Mouse (Mus musculus): ENCODE data around the gene Ptn. TPM values are rescaled to one million over a fixed set of nuclear protein-coding genes. Genes with fewer than 3 reads are reported as not detected.

The Ptn gene
- 120 and 128 TPM in 2 replicates for polyA plus RNA-seq (2015; fragmentation: Nextera tagmentation; extraction: Ambion mirVana)

GRCm38 (mm10) chr6:36809747-36810285, at the start of gene Ptn:
Gene Ptn (minus strand): TSS chr6:36810220.
- WGBS: 3% methylated on average over 15 of the region's 15 CpGs
- peak within 1 kb of the TSS; percentile 13; the same call in 1 of the 2 replicates for H3K9ac ChIP-seq (ENCODE audit: low read depth, low read length)
- H3K4me1 ChIP-seq (replicated peaks; ENCODE audit: control insufficient read depth, insufficient read depth, low read length): no peaks in the 10 kb centered on the region
- H3K4me3 ChIP-seq (ENCODE audit: low read depth, low read length): peak within 1 kb of the TSS; percentile 41
- no peaks in the 10 kb centered on the region for H3K9me3 ChIP-seq (ENCODE audit: control insufficient read depth)
- TF ChIP-seq CTCF (IDR thresholded peaks at IDR 0.05; ENCODE audit: low read depth): no peak
- no peak for ATAC-seq
- 0 out of 2 replicates have a peak, but pooled peaks cover 4% of the 10 kb centered on the region for H3K27me3 ChIP-seq (replicated peaks; ENCODE audit: control insufficient read depth, insufficient read depth, low read length)
- no peak within 1 kb of the TSS for H3K27ac ChIP-seq (ENCODE audit: low read depth, low read length)
- no peaks in the 10 kb centered on the region for H3K36me3 ChIP-seq (ENCODE audit: control insufficient read depth, insufficient read depth)
- H3K4me2 ChIP-seq (replicated peaks; ENCODE audit: low read depth): peak within 1 kb of the TSS; percentile 63

- Histone ChIP-seq H3K27ac (ENCODE audit: low read depth, low read length) (no peak overlapping the region), H3K4me2 (replicated peaks; ENCODE audit: low read depth) (no peak overlapping the region), H3K4me3 (ENCODE audit: low read depth, low read length) (no peak overlapping the region), H3K4me1 (replicated peaks; ENCODE audit: control insufficient read depth, insufficient read depth, low read length) (no peaks in the 10 kb centered on the region), H3K9ac (ENCODE audit: low read depth, low read length) (no peak overlapping the region), H3K36me3 (ENCODE audit: control insufficient read depth, insufficient read depth) (no peaks in the 10 kb centered on the region), H3K27me3 (replicated peaks; ENCODE audit: control insufficient read depth, insufficient read depth, low read length) (no peaks in the 10 kb centered on the region), H3K9me3 (ENCODE audit: control insufficient read depth) (no peaks in the 10 kb centered on the region)
- no peak for TF ChIP-seq CTCF (IDR thresholded peaks at IDR 0.05; ENCODE audit: low read depth)
- WGBS: 81% methylated on average over 3 of the region's 3 CpGs
- no peak for ATAC-seq
Observed at GRCm38 (mm10) chr6:36858258-36859041, 48.4 kb upstream of the Ptn start.

- no peak overlapping the region for H3K4me3 ChIP-seq (ENCODE audit: low read depth, low read length)
- WGBS: 60% methylated on average over 6 of the region's 6 CpGs
- no peaks in the 10 kb centered on the region for H3K9me3 ChIP-seq (ENCODE audit: control insufficient read depth)
- H3K4me1 ChIP-seq (replicated peaks; ENCODE audit: control insufficient read depth, insufficient read depth, low read length): no peaks in the 10 kb centered on the region
- H3K36me3 ChIP-seq (ENCODE audit: control insufficient read depth, insufficient read depth): no peaks in the 10 kb centered on the region
- no peak overlapping the region for H3K9ac ChIP-seq (ENCODE audit: low read depth, low read length)
- no peaks in the 10 kb centered on the region for H3K27me3 ChIP-seq (replicated peaks; ENCODE audit: control insufficient read depth, insufficient read depth, low read length)
- ATAC-seq: no peak
- no peak overlapping the region for H3K27ac ChIP-seq (ENCODE audit: low read depth, low read length)
- no peak for TF ChIP-seq CTCF (IDR thresholded peaks at IDR 0.05; ENCODE audit: low read depth)
- H3K4me2 ChIP-seq (replicated peaks; ENCODE audit: low read depth): no peak overlapping the region
Observed at GRCm38 (mm10) chr6:36857627-36858257, 47.7 kb upstream of the Ptn start.

- Histone ChIP-seq H3K4me2 (replicated peaks; ENCODE audit: low read depth) (no peak overlapping the region), H3K9me3 (ENCODE audit: control insufficient read depth) (no peaks in the 10 kb centered on the region), H3K27ac (ENCODE audit: low read depth, low read length) (no peak overlapping the region), H3K9ac (ENCODE audit: low read depth, low read length) (no peak overlapping the region), H3K27me3 (replicated peaks; ENCODE audit: control insufficient read depth, insufficient read depth, low read length) (no peaks in the 10 kb centered on the region), H3K4me3 (ENCODE audit: low read depth, low read length) (no peak overlapping the region), H3K4me1 (replicated peaks; ENCODE audit: control insufficient read depth, insufficient read depth, low read length) (no peaks in the 10 kb centered on the region), H3K36me3 (ENCODE audit: control insufficient read depth, insufficient read depth) (no peaks in the 10 kb centered on the region)
- 60% methylated on average over 7 of the region's 7 CpGs for WGBS
- ATAC-seq: 0 out of 2 replicates have a peak, but pooled peaks have one; percentile 6
- TF ChIP-seq CTCF (IDR thresholded peaks at IDR 0.05; ENCODE audit: low read depth): no peak
Observed at GRCm38 (mm10) chr6:36850422-36851129, 40.6 kb upstream of the Ptn start.

GRCm38 (mm10) chr6:36845288-36845687, 35.3 kb upstream of the Ptn start:
- no peak for ATAC-seq
- H3K27ac ChIP-seq (ENCODE audit: low read depth, low read length): no peak overlapping the region
- 70% methylated on average over 1 of the region's 1 CpGs for WGBS

GRCm38 (mm10) chr6:36844258-36844657, 34.2 kb upstream of the Ptn start:
- H3K9ac ChIP-seq (ENCODE audit: low read depth, low read length): no peak overlapping the region
- no peak overlapping the region for H3K27ac ChIP-seq (ENCODE audit: low read depth, low read length)
- H3K4me3 ChIP-seq (ENCODE audit: low read depth, low read length): no peak overlapping the region
- H3K36me3 ChIP-seq (ENCODE audit: control insufficient read depth, insufficient read depth): no peaks in the 10 kb centered on the region
- ATAC-seq: no peak
- H3K4me2 ChIP-seq (replicated peaks; ENCODE audit: low read depth): no peak overlapping the region
- no peaks in the 10 kb centered on the region for H3K4me1 ChIP-seq (replicated peaks; ENCODE audit: control insufficient read depth, insufficient read depth, low read length)
- TF ChIP-seq CTCF (IDR thresholded peaks at IDR 0.05; ENCODE audit: low read depth): no peak
- no peaks in the 10 kb centered on the region for H3K27me3 ChIP-seq (replicated peaks; ENCODE audit: control insufficient read depth, insufficient read depth, low read length)
- WGBS: 67% methylated on average over 6 of the region's 6 CpGs
- no peaks in the 10 kb centered on the region for H3K9me3 ChIP-seq (ENCODE audit: control insufficient read depth)

More at GRCm38 (mm10) chr6:36845288-36845687, 35.3 kb upstream of the Ptn start:
- Histone ChIP-seq H3K9ac (ENCODE audit: low read depth, low read length) (no peak overlapping the region), H3K27me3 (replicated peaks; ENCODE audit: control insufficient read depth, insufficient read depth, low read length) (no peaks in the 10 kb centered on the region), H3K36me3 (ENCODE audit: control insufficient read depth, insufficient read depth) (no peaks in the 10 kb centered on the region), H3K4me2 (replicated peaks; ENCODE audit: low read depth) (no peak overlapping the region), H3K9me3 (ENCODE audit: control insufficient read depth) (no peaks in the 10 kb centered on the region), H3K4me1 (replicated peaks; ENCODE audit: control insufficient read depth, insufficient read depth, low read length) (no peaks in the 10 kb centered on the region), H3K4me3 (ENCODE audit: low read depth, low read length) (no peak overlapping the region)
- TF ChIP-seq CTCF (IDR thresholded peaks at IDR 0.05; ENCODE audit: low read depth): no peak

Measured in intestine, postnatal 0 days (tissue).